Mouse (Mus musculus) limb, embryonic 11.5 days (tissue): ENCODE data around the gene Klk6. TPM values are rescaled to one million over a fixed set of nuclear protein-coding genes. Genes with fewer than 3 reads are reported as not detected.

Source experiments
- ATAC-seq: fragments of 200-750 bp; cut with Nextera tagmentation; 2 replicates; pipeline ENCODE4 v1.8.0; 2017; ENCODE audit warnings: low read depth; ENCODE audit not compliant: insufficient number of reproducible peaks, low FRiP score, low TSS enrichment
- DNase-seq: peaks from one replicate; pipeline ENCODE4 v3.0.0-alpha.2; 2015; ENCODE audit warnings: low spot score
- H3K27ac ChIP-seq: fragments of 300-500 bp; sonication (generic); replicated peaks from 2 replicates; pipeline ENCODE4 v1.5.1; 2014; ENCODE audit warnings: low read depth, mild to moderate bottlenecking, low read length
- H3K27me3 ChIP-seq: fragments of 300-500 bp; sonication (generic); 2 replicates; pipeline ENCODE4 v1.6.1; 2014; ENCODE audit warnings: mild to moderate bottlenecking, low read length, mixed read lengths; ENCODE audit not compliant: control insufficient read depth, insufficient read depth
- H3K36me3 ChIP-seq: fragments of 300-500 bp; sonication (generic); 2 replicates; pipeline ENCODE4 v1.6.1; 2014; ENCODE audit warnings: mild to moderate bottlenecking, low read length, moderate library complexity, mixed read lengths; ENCODE audit not compliant: control insufficient read depth, insufficient read depth
- H3K4me1 ChIP-seq: fragments of 300-500 bp; sonication (generic); 2 replicates; pipeline ENCODE4 v1.6.1; 2014; ENCODE audit warnings: low read length, mixed read lengths; ENCODE audit not compliant: control insufficient read depth, insufficient read depth
- H3K4me2 ChIP-seq: fragments of 300-500 bp; sonication (generic); 2 replicates; pipeline ENCODE4 v1.6.1; 2014; ENCODE audit warnings: low read depth, mild to moderate bottlenecking, moderate library complexity; ENCODE audit not compliant: severe bottlenecking
- H3K4me3 ChIP-seq: fragments of 300-500 bp; sonication (generic); 2 replicates; pipeline ENCODE4 v1.5.1; 2014; ENCODE audit warnings: low read depth, low read length
- H3K9ac ChIP-seq: fragments of 300-500 bp; sonication (generic); 2 replicates; pipeline ENCODE4 v1.6.1; 2014; ENCODE audit warnings: mild to moderate bottlenecking, low read length
- H3K9me3 ChIP-seq: fragments of 300-500 bp; sonication (generic); 2 replicates; pipeline ENCODE4 v1.6.1; 2016; ENCODE audit warnings: low read length; ENCODE audit not compliant: control insufficient read depth
- WGBS: fragments of 180-500 bp; shearing (Covaris S2); extraction: QIAGEN DNeasy Blood & Tissue Kit; methylation state at CpG from one replicate; pipeline ENCODE4 v1.1.7; 2014; 5-methylcytosine and 5-hydroxymethylcytosine counted together
- polyA plus RNA-seq: library from polyadenylated mRNA; unstranded; fragments of >200 nt; fragmentation: Nextera tagmentation; extraction: Ambion mirVana; gene quantifications from 2 replicates; pipeline ENCODE4 v1.2.1, GENCODE M21; 2014

The Klk6 gene
- polyA plus RNA-seq, 1 experiment from 2014 or later = 0.24 TPM

DNA sequence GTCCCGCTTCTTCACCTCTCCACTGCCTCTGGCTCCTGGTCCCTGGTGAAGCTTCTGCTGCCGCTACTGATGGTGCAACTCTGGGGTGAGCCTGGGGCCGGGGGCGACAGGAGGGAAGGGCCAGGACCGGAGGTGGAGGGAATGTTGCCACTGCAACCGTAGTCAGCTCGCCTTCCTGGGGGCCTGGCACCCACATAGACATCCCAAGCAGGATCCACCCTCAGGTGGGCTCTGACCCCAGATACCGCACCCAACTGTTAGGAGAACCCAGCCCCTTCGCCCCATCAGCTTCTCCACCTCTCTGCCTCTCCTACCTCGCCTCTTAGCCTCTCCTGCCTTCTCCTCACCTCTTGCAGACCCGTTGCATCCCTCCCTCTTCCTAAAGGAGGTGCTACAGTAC, 42.8 kb upstream of the Klk6 start:
- Histone ChIP-seq H3K4me1 (peaks cover 3% of the 10 kb centered on the region; the same call in 1 of the 2 replicates), H3K27me3 (peaks cover 6% of the 10 kb centered on the region; the same call in 1 of the 2 replicates), H3K4me3 (no peak overlapping the region), H3K4me2 (no peak overlapping the region), H3K27ac (no peak overlapping the region), H3K9me3 (no peaks in the 10 kb centered on the region), H3K36me3 (no peaks in the 10 kb centered on the region), H3K9ac (no peak overlapping the region)
- ATAC-seq (no peak), DNase-seq (no peak)
- WGBS = 85% methylated on average over 10 of the region's 11 CpGs

DNA sequence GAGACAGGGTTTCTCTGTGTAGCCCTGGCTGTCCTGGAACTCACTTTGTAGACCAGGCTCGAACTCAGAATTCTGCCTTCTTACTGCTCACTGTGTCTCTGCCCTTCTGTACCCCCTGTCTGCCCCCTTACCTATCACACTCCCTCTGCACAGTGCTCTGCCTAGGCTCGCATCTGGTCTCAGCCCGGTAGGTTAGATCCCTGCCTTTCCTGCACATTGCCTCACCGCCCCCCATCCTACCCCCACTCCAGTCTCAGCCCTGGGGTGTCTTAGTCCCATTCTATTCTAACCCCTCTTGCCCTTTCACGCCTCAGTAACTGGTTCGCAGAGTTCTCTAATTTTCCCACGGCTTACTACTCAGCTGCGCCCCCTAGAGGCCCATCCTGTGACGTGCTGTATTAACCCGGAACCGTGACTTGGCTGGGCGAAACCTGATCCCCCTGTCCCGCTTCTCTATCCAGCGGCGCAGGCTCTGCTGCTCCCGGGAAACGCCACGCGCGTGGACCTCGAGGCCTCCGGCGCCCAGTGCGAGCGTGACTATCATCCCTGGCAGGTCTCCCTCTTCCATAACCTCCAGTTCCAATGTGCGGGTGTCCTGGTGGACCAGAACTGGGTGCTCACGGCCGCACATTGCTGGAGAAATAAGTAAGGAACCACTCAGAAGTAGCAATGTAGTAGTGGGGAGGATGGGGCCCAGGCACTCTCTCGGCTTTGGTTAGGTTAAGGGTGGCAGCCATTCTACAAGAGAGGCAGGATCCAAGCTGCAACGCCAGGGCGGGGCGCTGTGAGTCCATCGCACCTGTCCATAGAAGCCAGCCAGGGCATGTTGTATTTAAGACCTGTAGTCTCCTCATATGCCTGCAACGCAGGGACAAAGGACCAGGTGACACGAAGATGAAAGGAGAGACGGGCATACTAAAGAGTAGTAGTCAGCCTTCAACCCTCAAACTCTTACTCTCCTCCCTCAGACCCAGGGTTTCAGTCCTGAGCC, 41.7 kb upstream of the Klk6 start:
- H3K36me3 ChIP-seq = no peaks in the 10 kb centered on the region
- DNase-seq (peak; percentile 93), ATAC-seq (no peak; the same call in 1 of the 2 replicates)
- no peak overlapping the region for H3K27ac ChIP-seq
- peak overlapping the region; percentile 49 for H3K4me2 ChIP-seq
- no peaks in the 10 kb centered on the region for H3K9me3 ChIP-seq
- H3K27me3 ChIP-seq = peaks cover 6% of the 10 kb centered on the region; the same call in 1 of the 2 replicates
- peak overlapping the region; percentile 15 for H3K4me3 ChIP-seq
- no peak overlapping the region for H3K9ac ChIP-seq
- WGBS = 10% methylated on average over 36 of the region's 36 CpGs
- H3K4me1 ChIP-seq = peaks cover 3% of the 10 kb centered on the region; the same call in 1 of the 2 replicates

DNA sequence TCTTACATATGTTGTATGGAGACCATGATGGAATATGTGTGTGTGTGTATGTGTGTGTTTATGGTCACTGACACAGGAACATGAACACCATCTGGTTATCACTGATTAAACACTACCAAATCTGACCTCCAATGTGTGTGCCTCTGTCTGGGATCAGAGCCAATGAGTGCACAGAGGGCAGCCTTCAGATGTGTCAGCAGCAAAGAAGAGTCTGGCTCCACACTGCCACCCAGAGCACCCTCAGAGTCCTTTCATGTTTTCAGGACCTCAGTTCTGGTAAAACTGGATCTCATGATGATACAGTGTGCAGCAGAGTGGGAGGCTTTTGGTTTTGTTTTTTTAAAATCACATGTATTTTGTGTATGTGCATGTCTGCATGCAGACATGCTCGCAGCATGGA, 39.0 kb upstream of the Klk6 start:
- no peaks in the 10 kb centered on the region for H3K36me3 ChIP-seq
- peaks cover 3% of the 10 kb centered on the region; the same call in 1 of the 2 replicates for H3K4me1 ChIP-seq
- no peak overlapping the region for H3K9ac ChIP-seq
- no peak overlapping the region for H3K27ac ChIP-seq
- no peak overlapping the region for H3K4me3 ChIP-seq
- WGBS = 77% methylated on average over 1 of the region's 1 CpGs
- H3K27me3 ChIP-seq = peaks cover 6% of the 10 kb centered on the region; the same call in 1 of the 2 replicates
- DNase-seq (no peak), ATAC-seq (no peak)
- H3K9me3 ChIP-seq = no peaks in the 10 kb centered on the region
- no peak overlapping the region for H3K4me2 ChIP-seq

DNA sequence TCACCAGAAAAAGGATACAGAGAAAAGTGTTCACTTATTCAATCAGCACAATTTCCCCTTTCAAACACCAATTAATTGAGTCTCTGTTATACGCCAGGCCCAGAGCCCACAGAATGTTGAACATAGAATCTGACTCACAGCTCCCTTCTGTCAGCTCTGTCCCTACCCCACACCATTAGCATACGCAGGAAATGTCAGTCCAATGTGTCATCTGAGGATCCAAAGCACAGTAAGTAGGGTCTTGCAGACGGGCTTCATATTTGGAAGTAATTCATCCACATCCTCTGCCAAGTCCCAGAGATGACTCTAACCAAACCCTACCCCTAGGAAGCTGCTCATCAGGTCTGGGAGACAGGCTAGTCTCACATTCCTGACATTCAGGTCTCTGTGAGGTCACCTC, 36.2 kb upstream of the Klk6 start:
- Histone ChIP-seq H3K4me1 (no peaks in the 10 kb centered on the region), H3K9me3 (no peaks in the 10 kb centered on the region), H3K4me2 (no peak overlapping the region), H3K36me3 (no peaks in the 10 kb centered on the region), H3K4me3 (no peak overlapping the region), H3K9ac (no peak overlapping the region), H3K27ac (no peak overlapping the region), H3K27me3 (peaks cover 6% of the 10 kb centered on the region; the same call in 1 of the 2 replicates)
- no peak for ATAC-seq
- DNase-seq = no peak
- WGBS = 80% methylated on average over 3 of the region's 3 CpGs

DNA sequence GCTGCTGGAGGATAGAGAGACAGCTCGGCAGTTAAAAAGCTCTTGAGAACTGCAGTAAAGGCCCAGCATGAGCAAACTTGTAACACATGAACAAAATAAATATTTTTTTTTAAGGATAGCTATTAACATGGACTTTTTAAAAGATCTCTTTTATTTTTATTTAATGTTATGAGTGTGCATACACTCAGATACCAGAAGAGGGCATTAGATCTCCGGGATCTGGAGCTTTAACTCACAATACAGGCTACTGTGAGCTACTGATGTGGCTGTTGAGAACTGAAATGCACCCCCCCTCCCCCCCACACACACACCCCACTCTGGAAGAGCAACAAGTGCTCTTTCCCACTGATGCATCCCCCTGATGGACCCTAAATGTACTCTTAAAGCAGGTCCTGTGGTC, 35.0 kb upstream of the Klk6 start:
- DNase-seq (no peak), ATAC-seq (no peak)
- 70% methylated on average over 2 of the region's 2 CpGs for WGBS
- Histone ChIP-seq H3K4me2 (no peak overlapping the region), H3K36me3 (no peaks in the 10 kb centered on the region), H3K4me1 (no peaks in the 10 kb centered on the region), H3K4me3 (no peak overlapping the region), H3K9ac (no peak overlapping the region), H3K9me3 (no peaks in the 10 kb centered on the region), H3K27me3 (no peaks in the 10 kb centered on the region), H3K27ac (no peak overlapping the region)

DNA sequence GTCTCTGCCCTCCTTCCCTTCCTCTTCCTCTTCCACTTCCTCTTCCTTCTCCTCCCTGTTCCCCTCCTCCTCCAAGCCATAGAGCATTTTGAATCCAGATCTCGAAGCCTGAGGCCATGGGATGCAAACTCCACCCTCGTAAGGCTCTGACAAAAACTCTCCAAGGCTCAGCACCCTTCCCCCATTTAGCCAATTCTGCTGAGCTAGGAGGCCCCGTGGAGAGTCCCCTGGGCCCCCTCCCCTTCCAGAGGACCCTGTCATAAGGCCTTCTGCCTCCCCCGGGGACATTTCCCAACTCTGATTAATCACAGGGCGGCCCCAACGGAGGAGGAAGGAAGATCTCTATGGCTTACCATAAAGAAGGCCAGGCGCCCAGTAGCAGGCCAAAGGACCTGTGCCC, 32.7 kb upstream of the Klk6 start, which contains the start of gene Klk9:
Klk9 (plus strand) TSS at position 301 of the 400 bp plus-strand sequence.
- H3K4me3 ChIP-seq = no peak within 1 kb of the TSS
- DNase-seq (no peak), ATAC-seq (no peak)
- no peak within 1 kb of the TSS for H3K4me2 ChIP-seq
- no peaks in the 10 kb centered on the region for H3K36me3 ChIP-seq
- H3K9ac ChIP-seq = no peak within 1 kb of the TSS
- H3K4me1 ChIP-seq = no peaks in the 10 kb centered on the region
- H3K9me3 ChIP-seq = no peaks in the 10 kb centered on the region
- 76% methylated on average over 7 of the region's 7 CpGs for WGBS
- peaks cover 7% of the 10 kb centered on the region for H3K27me3 ChIP-seq
- H3K27ac ChIP-seq = no peak within 1 kb of the TSS

DNA sequence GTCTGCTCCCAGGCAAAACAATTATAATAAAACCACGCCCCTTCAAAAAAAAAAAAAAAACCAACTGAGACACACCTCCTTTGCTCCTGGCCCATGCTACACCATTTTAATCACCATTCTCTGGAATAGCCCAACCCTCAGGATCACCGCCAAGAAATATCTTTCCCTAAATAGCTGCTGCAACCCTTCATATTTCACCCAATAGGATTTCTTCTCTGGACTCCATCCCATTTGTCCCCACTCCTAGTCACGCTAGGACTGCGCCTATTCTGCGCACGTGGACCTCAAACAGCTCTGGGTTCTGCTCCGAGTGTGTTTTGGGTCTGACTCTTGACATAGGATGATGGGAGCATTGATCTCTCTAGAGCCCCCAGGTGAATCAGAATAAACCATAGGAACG, 27.9 kb upstream of the Klk6 start:
- no peak overlapping the region; the same call in 1 of the 2 replicates for H3K4me3 ChIP-seq
- no peaks in the 10 kb centered on the region for H3K36me3 ChIP-seq
- H3K4me2 ChIP-seq = peak overlapping the region; percentile 71
- no peaks in the 10 kb centered on the region for H3K4me1 ChIP-seq
- DNase-seq (no peak), ATAC-seq (no peak)
- H3K27me3 ChIP-seq = peaks cover 16% of the 10 kb centered on the region
- no peaks in the 10 kb centered on the region for H3K9me3 ChIP-seq
- WGBS = 8% methylated on average over 8 of the region's 8 CpGs
- no peak overlapping the region for H3K27ac ChIP-seq
- H3K9ac ChIP-seq = no peak overlapping the region

DNA sequence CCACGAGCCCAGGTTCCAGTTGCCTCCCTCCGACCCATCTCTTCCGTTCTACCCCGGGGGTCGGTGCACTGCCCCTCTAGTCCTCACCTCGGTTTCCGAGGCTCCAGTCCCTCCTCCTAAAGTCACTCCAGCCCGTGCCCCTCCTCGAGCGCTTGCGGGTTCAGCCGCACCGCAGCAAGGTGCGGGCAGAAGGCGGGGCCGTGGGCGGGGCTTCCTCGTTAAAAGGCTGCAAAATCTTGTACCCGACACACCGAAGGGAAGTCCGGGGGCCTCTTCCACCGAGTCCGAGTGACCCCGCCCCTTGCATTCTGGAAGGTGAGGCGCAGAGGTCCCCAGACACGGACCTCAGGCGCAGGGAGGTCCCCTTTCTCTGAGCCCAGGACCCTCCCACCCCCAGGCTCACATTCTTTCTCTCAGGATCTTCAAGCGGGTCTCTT, 26.9 kb upstream of the Klk6 start, which contains the start of gene Klk8:
Klk8 (plus strand) TSS at position 245 of the 437 bp plus-strand sequence.
- Histone ChIP-seq H3K4me2 (peak within 1 kb of the TSS; percentile 71), H3K36me3 (no peaks in the 10 kb centered on the region), H3K4me1 (no peaks in the 10 kb centered on the region), H3K9me3 (no peaks in the 10 kb centered on the region), H3K4me3 (peak within 1 kb of the TSS; percentile 39), H3K27ac (no peak within 1 kb of the TSS), H3K27me3 (peaks cover 16% of the 10 kb centered on the region), H3K9ac (peak within 1 kb of the TSS; percentile 47)
- WGBS = under 1% methylated on average over 28 of the region's 28 CpGs
- ATAC-seq = peak; percentile 42; the same call in 1 of the 2 replicates
- DNase-seq = peak; percentile 49
